Mouse (Mus musculus) layer of hippocampus, adult 9-10 months (tissue): ENCODE data around the gene Acer3.
"Not testable (repeated sequence)": the region's sequence is repeated elsewhere in the genome, so short reads cannot be mapped to it uniquely, and the experiment has no call there.

Experiments
- DNase-seq: peaks from one replicate; pipeline ENCODE4 v3.0.0; 2022; ENCODE audit warnings: low spot score

The Acer3 gene

GRCm38 (mm10) chr7:98289585-98289984 is 31.4 kb downstream of the Acer3 start:
- DNase-seq: no peak

GRCm38 (mm10) chr7:98276263-98276662 is 44.7 kb downstream of the Acer3 start:
- DNase-seq: no peak

DNA sequence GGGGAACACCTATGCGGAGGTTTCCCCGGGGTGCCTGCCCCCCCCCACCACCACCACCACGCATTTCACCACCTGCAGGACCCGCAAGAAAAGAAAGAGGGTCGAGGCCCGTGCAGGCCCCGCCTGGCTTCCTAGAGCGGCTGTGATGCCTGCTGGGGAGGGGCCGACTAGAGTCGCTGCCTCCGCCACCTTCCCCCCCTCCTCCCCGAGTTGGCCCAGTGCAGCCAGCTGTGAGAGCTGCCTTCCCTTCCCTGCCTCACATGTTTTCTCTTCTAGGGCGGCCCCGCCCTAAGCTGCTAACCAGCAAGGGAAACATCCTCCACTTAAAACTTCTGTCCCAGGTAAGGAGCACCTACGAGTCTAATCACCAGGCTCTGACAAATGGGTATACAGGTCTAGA is 52.8 kb downstream of the Acer3 start:
- not testable (repeated sequence) for DNase-seq

DNA sequence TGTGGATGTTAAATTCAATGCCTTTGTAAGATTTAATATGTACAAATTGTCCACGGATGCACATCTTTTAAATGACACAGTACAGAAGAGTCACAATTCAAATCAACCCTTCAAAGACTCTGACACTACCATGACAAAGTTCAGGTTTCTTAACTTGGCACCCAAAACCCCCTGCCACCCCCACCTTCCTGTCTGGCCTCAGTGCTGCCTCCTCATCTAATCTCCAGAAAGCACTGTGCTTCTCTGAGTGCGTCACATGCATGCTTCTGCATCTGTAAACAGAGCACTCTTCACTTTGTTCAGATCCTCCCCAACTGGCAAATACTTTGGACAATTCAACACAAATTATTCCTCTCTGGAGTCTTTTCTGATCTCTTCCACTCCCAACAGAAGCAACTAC is 68.5 kb downstream of the Acer3 start:
- DNase-seq: no peak

DNA sequence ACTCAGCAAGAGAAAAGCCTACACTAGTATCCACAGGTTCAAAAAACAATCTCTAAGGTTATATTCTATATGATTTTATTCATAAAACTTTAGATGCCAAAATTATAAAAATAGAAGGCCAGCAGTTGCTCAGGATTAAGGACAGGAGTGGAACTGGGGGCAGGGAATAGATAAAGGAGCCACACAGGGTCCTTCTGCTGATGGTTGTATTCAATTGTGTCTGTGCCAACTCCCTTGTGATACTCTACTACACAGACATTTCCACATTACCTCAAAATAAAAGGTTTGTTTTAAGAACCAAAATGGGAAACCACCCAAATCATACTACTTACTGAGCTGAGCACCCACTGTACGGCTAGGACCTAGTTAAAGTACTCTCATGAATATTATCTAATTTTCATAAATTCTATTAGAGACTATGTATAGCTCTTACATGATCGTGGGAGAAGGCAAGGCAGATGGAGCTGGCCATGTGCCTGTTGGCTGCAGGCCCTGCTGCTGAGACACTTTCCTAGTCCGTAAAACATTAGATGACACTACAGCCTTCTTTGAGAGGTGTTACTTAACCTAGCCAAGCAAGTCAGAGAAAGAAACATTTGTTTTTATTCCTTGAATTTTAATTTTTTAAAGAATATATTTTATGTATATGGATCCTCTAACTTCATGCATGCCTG is 84.2 kb downstream of the Acer3 start:
- peak; percentile 35 for DNase-seq

DNA sequence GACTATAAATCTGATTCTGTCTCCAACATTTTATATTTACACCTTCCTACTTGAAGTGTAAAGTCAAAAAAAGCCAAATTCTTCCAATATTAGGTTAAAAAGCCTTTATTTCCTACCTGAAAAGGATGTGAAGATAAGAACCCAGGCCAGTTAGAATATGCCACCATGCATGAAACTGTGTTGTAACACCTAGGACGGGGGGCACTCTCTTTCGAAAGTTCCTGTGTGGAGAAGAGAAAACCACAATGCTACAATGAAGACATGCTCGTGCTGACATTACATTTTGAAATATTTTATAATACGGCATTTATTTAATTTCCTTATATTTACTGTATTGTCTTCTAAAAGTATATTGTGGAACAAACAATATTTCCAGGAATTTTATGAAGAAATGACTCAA is 97.2 kb downstream of the Acer3 start:
- DNase-seq: no peak

DNA sequence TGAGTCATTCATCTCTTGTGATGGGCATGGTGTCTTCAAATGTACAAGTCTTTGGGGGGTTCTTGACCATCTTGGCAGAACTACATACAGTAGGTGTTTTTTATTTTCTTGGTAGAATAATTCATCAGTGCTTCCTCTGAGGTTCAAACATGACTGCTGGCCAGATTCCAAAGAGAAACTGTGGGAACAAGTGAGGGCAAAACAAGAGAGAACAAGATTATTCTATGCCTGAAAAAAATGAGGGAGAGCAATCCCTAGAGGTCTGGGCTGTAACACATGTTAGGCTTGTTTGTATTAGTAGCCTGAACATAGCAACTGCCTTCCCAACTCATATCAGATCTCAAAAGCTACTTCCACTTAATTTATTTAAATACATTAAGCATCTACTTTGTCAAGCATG is 104.3 kb downstream of the Acer3 start:
- no peak for DNase-seq

GRCm38 (mm10) chr7:98202946-98203345 is 118.1 kb downstream of the Acer3 start:
- no peak for DNase-seq

GRCm38 (mm10) chr7:98201493-98202028 is 119.4 kb downstream of the Acer3 start:
- no peak for DNase-seq

GRCm38 (mm10) chr7:98200396-98200795 is 120.6 kb downstream of the Acer3 start:
- DNase-seq: no peak

- no peak for DNase-seq
These were observed 121.6 kb downstream of the Acer3 start, which contains the start of gene B3gnt6 for GRCm38 (mm10) chr7:98199381-98199780. Gene B3gnt6 (minus strand): TSS chr7:98199481.

DNA sequence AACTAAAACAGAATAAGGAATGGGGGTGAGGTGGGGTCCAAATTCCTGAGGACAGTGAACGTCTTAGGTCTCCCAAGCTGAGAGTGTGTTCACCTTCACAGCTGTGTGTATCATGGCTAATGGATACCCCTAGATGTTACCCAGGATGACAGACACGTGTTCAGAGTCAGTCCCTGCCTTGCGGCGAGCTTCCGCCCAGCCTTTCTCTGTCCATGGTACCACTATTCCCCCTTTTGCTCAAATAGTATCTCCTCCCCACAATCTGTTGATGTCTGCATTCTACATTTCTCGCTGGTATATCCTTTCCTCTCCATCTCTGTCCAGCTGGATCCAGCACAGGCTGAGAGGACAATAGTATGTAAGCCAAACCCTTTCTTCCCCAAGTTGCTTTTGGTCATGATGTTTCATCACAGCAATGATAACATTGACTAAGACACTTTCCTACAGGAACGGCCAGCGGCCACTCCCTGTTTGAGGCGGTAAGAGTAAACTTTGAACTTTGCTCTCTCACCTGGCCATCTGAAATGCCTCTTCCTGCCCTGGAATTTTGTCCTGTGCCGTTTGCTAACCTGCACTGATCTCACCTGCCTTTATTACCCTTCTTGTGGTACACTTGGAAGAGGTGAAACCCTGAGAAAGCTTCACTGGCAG is 125.7 kb downstream of the Acer3 start:
- DNase-seq: no peak

- no peak for DNase-seq
These were observed 126.8 kb downstream of the Acer3 start for GRCm38 (mm10) chr7:98194026-98194792.

DNA sequence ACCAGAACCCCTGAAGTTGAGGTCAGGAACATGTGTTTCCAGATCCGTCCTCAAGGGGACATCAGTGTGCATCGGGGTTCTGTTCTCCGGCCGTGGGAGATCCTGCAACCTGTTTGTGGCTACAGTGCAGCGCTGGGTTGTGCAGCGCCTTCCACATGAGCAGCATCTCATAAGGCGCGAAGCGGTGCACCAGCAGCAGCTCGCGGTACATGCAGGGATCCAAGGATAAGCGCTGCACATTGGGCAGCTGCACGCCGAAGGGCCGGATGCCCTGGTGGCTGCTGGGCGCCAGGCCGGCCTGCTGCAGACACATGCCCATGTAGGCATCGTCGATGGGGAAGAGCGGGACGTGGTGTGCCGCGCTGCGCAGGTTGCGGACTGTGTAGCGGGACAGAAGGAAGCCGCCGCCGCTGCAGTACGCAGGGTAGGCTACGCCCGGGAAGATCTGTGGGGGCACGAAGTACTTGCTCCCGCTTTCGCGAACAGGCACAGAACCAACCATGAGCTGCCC is 127.4 kb downstream of the Acer3 start:
- DNase-seq: no peak

- no peak for DNase-seq
These were observed 129.3 kb downstream of the Acer3 start for GRCm38 (mm10) chr7:98191571-98192250.

DNA sequence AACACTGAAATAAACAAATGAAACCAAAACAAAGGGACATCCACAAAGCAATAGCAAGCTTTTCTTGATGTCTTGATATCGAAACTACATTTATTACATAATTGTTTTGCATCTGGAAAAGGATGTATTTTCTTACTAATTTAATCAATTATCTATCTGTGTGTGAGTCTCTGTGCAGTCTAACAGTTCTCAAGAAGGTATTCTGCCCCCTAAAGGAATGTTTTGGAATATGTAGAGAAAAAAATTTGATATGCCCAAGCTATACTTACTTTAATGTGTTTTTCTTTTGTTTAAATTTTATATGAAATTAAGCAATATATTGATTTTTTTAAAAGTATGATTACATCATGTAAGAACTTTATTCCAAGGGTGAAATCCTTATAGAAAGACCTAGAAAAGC is 130.4 kb downstream of the Acer3 start:
- DNase-seq: no peak

- no peak for DNase-seq
These were observed 131.3 kb downstream of the Acer3 start for GRCm38 (mm10) chr7:98189745-98190144.

DNA sequence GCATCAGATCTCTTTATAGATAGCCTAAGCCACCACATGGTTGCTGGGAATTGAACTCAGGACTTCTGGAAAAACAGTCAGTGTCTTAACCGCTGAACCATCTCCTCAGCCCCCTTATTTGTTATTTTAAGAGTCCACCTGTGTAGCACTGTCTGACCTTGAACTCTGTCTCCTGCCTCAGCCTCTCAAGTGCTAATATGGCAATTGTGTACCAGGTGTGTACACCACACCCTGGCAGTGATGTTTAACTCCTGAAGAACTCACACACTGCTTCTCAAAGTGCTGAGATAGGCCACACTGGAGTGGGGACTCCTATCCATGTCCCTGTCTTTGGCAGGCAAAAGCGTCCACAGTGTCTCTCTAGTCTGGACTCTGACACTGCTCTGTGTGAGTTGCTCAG is 132.3 kb downstream of the Acer3 start:
- no peak for DNase-seq

DNA sequence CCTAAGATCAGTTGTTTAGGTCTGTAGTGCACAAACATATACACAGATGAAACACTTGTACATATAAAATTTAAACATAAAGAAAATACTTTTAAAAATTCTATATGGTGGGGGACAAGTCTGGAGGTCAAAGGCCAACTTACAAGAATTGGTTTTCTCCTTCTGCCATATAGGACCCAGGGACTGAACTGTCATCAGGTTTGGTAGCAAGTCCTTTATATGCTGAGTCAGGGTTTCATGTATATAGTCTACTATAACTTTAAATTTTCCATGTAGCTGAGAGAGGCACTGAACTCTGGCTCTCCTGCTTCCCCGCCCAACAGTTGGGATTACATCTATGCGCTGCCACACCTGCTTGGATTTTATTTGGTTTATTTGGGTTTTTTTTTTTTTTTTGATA is 132.8 kb downstream of the Acer3 start:
- no peak for DNase-seq

GRCm38 (mm10) chr7:98187332-98187731 is 133.7 kb downstream of the Acer3 start:
- DNase-seq: not testable (repeated sequence)

GRCm38 (mm10) chr7:98186637-98187036 is 134.4 kb downstream of the Acer3 start:
- DNase-seq: no peak

DNA sequence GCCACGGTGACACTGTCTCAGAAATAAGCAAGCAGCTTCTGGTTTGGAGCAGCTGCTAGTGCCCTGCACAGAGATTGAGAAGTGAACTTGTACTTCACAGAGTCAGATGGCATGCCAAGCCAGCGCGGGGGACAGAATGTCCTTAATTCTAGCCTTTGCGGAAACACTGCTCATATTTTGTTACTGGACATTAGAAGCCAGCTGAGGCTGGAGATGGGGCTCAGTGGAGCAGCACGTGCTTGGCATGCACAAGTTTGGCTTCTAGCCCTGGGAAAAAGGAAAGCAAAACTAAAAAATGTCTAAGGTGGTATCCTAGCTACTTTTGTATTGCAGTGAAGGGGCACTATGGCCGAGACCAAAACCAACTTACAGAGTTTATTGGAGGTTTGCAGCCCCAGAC is 135.7 kb downstream of the Acer3 start:
- DNase-seq: no peak
